Mouse (Mus musculus) gastrocnemius, postnatal 4 days (tissue): Measurements from ENCODE around the gene Zfr. TPM values are rescaled to one million over a fixed set of nuclear protein-coding genes. Genes with fewer than 3 reads are reported as not detected.
"Not testable (repeated sequence)": the region's sequence is repeated elsewhere in the genome, so short reads cannot be mapped to it uniquely, and the experiment has no call there.

Experiments
- DNase-seq, 2 experiments: peaks; one replicate each; pipeline ENCODE4 v3.0.0; 2021 to 2022; ENCODE audit warnings: low spot score in 2 of 2, mixed read lengths in 2 of 2
- total RNA-seq, 2 experiments: library from RNA; stranded (reverse); gene quantifications; 2 replicates each; pipeline ENCODE4 v1.2.3; 2021

Zfr gene
- total RNA-seq, 2 experiments from 2014 or later = 117 to 127 TPM

- no peak for DNase-seq
Measured at GRCm38 (mm10) chr15:12103763-12104162, 13.9 kb upstream of the Zfr start.

DNA sequence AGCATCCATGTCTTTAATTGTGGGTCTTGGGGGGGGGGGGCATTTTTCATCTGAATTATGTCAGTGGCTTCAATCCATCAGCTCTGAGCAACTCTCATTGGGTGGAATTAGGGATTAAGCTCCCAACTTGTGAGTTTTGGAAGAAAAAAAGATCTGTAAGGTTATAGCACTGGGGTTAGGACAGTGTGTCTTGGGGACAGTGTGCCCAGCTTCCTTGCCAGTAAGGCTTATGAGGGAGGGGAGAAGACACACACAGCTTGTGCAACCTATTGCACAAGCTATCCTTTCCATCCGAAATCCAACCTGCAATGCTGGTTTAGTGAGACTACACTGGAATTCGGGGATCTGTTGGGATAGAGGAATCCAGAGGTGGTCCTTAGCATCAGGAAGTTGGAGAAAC lies 12.8 kb upstream of the Zfr start:
- DNase-seq = no peak

GRCm38 (mm10) chr15:12106430-12106829 lies 11.2 kb upstream of the Zfr start:
- no peak for DNase-seq

GRCm38 (mm10) chr15:12108200-12108599 lies 9.4 kb upstream of the Zfr start:
- DNase-seq = no peak

GRCm38 (mm10) chr15:12108922-12109321 lies 8.7 kb upstream of the Zfr start:
- not testable (repeated sequence) for DNase-seq

DNA sequence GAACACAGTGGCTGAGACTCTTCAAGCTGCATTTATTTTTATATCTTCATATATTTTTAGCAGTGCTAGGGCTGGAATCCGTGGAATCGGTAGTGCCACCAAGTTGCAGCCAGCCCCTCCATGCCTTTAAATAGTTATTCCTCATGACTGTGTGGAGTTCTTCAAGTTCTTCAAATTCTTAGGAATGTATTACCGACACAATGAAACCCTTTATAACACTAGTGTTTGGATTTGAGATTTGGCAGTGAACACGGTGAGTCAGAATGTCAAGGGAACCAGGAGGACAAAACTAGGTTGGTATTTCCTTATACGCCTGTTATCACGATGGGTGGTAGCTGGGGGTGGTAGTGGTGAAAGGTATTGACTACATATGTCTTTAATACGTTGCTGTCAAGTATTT lies 6.4 kb upstream of the Zfr start:
- DNase-seq = no peak

GRCm38 (mm10) chr15:12113411-12113810 lies 4.2 kb upstream of the Zfr start:
- no peak for DNase-seq

GRCm38 (mm10) chr15:12114546-12114945 lies 3.1 kb upstream of the Zfr start:
- DNase-seq = no peak

- no peak for DNase-seq
Measured at GRCm38 (mm10) chr15:12115722-12116230, 1.9 kb upstream of the Zfr start.

DNA sequence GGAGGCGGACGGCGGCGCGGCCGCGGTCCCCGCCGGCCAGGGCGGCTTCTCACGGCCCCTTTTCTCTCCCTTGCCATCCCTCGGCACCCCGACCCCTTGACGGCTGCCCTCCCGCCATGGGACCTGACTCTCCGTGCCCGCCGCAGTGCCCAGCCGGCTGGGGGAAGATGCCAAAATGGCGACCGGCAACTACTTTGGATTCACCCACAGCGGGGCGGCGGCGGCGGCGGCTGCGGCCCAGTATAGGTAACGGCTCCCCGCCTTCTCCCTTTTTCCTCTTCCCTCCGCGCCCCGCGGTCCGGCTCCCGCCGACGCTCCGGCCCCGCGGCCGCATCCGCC lies 431 bp downstream of the Zfr start:
- DNase-seq = peak; percentile 32 to 62

DNA sequence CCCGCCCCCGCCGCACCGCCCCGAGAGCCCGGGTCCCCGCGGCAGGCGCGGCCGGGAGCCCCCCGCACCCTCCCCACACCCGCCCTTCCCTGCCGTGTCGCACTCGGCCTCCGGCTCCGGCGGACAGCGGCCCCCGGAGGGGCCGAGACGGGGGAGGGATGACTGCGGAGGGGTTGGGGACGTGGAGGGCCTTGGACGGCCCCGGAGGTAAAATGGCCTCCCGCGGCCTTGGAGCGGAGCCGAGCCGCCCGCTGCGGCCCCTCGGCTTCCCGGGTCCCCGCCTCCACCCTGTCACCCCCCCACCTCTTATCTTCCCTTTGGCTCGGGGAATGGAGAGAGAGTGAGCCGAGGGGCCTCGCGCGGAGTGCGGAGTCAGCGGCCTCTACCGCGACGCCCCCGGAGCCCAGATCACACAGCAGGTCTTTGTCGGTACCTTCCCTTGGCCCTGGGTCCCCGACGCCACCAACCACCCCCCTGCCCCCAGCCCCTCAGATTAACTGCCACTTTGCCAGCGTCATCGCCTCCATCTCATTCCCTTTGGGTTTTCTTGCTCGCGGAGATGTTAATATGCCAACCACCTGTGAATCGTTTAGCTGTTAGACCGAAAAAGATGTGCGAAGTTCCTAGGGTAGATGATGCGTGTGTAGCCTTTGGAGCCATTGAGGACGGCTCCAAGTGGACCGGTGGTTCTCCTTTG lies 949 bp downstream of the Zfr start:
- DNase-seq = peak; percentile 42 to 63

DNA sequence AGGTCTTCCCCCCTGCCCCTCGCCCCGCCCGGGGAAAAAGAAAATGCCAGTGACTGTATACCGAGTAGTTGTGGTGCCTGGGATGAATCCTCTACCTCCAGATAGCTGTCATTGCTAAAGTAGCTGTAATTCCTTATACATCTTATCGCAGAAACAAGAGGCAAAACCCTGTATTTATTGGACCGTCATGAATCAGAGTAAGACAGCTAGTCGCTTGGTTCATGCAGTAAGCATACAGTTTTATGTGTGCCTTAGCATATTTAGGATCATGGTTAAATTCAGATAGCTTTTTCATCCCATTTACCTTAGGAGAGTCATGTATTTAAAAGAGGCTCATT lies 1.5 kb downstream of the Zfr start:
- DNase-seq = no peak

DNA sequence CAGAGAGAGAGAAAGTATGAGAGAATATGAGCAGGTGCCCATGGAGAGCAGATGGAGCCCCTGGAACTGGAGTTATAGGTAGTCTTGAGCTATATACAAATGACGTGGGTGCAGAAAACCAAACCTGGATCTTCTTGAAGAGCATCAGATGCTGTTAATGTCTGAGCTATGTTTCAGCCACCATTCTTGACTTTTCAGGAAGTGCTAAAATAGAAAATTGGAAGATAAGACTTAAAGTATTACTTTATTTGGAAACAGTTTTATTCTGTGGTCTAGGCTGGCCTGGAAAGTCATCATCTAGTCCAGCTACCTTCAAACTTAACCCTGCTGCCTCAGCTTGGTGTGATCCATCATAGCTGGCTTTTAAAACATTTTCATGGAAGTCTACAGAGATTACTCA lies 7.3 kb downstream of the Zfr start:
- no peak for DNase-seq

DNA sequence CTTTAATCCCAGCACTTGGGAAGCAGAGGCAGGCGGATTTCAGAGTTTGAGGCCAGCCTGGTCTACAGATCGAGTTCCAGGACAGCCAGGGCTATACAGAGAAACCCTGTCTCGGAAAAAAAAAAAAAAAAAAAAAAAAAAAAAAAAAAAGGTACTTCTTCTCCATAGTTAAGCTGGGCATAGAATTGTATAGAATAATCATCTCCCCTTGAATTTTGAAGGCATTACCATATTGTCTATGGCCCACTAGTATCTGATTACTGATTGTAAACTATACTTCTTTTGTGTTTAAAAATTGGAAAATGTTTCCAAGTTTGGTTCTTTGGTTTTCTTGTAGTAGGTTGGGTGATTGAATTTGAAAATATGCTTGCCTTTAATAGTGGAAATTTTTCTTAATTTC lies 13.2 kb downstream of the Zfr start:
- DNase-seq = not testable (repeated sequence)

GRCm38 (mm10) chr15:12134546-12134945 lies 16.9 kb downstream of the Zfr start:
- no peak for DNase-seq

- DNase-seq = no peak
Measured at GRCm38 (mm10) chr15:12135368-12135767, 17.7 kb downstream of the Zfr start.

- DNase-seq = peak; percentile 19 to 36
Measured at GRCm38 (mm10) chr15:12136371-12136770, 18.7 kb downstream of the Zfr start.

DNA sequence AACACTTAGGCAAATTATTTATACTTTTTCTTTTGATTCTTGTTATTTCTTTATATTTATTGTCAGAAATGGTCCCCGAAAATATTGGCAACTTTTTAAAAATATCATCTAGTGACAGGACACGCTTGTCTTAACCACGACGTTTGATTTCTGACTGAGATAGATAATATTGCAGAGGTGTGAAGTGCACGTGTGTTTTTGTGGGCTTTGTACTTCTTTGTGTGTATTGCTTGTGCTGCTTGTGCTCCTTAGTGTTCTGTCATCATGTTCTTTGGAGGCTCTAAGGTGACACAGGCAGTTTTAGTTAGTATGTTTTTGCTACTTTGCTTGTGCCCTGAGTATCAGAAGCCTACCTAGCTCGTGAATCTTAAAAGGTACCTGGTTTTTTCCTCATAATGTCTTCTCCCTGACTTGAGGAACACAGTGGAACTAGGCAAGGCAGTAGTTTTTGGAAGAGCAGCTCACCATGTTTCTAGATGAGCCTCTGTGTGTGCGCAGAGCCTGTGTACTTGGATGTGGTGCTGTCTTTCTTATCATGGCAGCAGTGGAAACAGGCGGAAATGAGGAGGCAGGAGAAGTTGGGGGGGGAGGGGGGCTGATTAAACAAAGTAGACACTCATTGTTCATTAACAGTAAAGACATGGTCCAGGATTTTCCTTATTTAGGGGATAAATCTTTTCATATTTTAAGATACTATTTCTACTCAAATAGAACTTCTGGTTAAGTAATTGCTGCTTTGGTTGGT lies 23.5 kb downstream of the Zfr start:
- DNase-seq = no peak

DNA sequence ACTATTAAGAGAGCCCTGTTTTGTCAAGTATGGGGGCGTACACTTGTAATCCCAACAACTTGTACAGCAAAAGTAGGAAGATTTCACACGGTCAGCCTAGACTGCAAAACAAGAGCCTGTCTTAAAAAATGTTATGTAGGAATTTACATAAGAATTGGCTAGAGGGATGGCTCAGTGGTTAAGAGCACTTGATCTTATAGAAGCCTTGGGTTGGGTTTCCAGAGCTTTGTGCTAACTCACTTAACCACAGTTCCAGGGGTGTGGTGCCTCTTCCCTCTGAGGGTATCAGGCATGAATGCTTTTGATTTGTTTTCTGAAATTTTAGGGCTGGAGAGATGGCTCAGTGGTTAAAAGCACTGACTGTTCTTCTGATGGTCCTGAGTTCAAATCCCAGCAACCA lies 29.8 kb downstream of the Zfr start:
- DNase-seq = no peak

DNA sequence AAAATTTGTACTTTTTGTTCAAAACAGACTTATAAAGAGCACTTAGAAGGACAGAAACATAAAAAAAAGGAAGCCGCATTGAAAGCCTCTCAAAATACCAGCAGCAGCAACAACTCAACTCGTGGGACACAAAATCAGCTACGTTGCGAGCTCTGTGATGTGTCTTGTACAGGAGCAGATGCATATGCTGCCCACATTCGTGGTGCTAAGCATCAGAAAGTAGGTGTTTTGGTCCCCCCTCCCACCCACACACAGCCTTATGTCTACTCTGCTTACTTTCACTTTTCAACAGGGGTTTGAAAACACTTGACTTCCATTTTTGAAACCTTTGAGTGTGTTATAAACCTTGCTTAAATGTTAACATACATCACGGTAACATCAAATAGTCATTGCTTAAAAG lies 31.9 kb downstream of the Zfr start:
- no peak for DNase-seq

DNA sequence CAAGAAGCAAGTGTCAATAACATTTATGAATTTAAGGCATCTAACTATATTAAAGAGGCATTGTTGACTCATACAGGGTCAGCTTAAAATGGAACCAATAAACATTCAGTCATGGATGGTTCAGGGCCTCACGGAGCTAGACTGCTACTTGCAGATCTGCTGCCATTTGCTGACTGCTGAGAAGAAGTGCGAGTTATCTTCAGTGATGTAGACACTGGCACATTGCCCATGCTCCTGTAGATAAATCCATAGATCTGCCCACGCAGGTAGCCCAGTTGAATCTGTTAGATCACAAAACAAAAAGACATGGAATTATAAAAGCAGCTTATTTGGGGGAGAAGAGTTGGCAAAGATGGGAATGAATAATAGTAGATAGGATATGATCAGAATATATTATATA lies 36.1 kb downstream of the Zfr start:
- DNase-seq = no peak

GRCm38 (mm10) chr15:12178126-12178525 lies 60.5 kb downstream of the Zfr start:
- DNase-seq = no peak
